Mouse (Mus musculus) spleen, postnatal 36 days (tissue): Measurements from ENCODE around the gene Spin2-ps6.
"Not testable (repeated sequence)": the region's sequence is repeated elsewhere in the genome, so short reads cannot be mapped to it uniquely, and the experiment has no call there.

Experiments
- DNase-seq, 2 experiments: peaks; one replicate each; pipeline ENCODE4 v3.0.0; 2022; ENCODE audit warnings: low spot score in 2 of 2, mixed read lengths in 1 of 2

Spin2-ps6 gene

DNA sequence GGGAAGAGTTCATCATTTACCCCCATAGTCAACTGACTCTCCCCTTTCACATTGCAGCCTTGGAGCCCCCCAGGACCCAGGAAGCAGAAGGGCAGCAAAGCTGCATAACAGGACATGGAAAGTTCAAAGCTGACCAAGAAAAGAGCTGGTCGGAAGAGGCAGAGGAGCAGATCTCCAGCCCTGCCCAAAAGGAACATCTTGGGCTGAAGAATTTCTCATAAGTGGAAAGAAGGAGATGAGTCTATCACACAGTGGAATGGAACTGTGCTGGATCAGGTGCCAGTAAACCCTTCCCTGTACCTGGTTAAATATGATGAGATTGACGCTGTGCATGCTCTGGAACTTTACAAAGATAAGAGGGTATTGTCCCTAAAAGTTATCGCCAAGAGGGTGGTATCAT lies at the start of gene Spin2-ps6:
Gene Spin2-ps6, plus strand, starts transcription at position 301 of the 400 bp plus-strand sequence.
- not testable (repeated sequence) for DNase-seq
